ENCODE assay signal across 24 mouse cellular contexts in genomic region chr2:105244733-105245132, GRCm38 (mm10). TPM values are rescaled to one million over a fixed set of nuclear protein-coding genes. Genes with fewer than 3 reads are reported as not detected.
"Had no signal": no experiment of that assay in that cellular context is flagged by ENCODE, and none has a peak within 500 bp of the region (broad histone marks: within the 10 kb centered on the region; RNA-seq: fewer than 3 reads in every experiment).

No protein-coding gene starts in this region.

- H3K36me3 ChIP-seq: intestine, embryonic 15.5 days; kidney, embryonic 15.5 days; limb, embryonic 12.5 days; stomach, embryonic 15.5 days had no signal

- H3K9ac ChIP-seq: intestine, embryonic 15.5 days; kidney, embryonic 15.5 days; limb, embryonic 12.5 days; liver, embryonic 14.5 days; liver, postnatal 0 days; lung, embryonic 14.5 days; stomach, embryonic 15.5 days had no signal

- DNase-seq: kidney, adult 11 months; kidney, adult 8-10 months; kidney, postnatal 10 days; kidney, postnatal 36 days; liver, postnatal 0 days; lung, embryonic 14.5 days; midbrain, embryonic 14.5 days; right cerebral cortex, postnatal 25 days; spleen, adult 18-20 months; thymus, adult 18-20 months; thymus, postnatal 36 days had no signal

- H3K4me2 ChIP-seq: intestine, embryonic 15.5 days; kidney, embryonic 15.5 days; limb, embryonic 12.5 days; lung, embryonic 14.5 days; stomach, embryonic 15.5 days had no signal

- H3K4me3 ChIP-seq: intestine, embryonic 15.5 days; kidney, embryonic 15.5 days; left cerebral cortex, adult 2 months; limb, embryonic 12.5 days; stomach, embryonic 15.5 days had no signal

- H3K9me3 ChIP-seq: intestine, embryonic 15.5 days; kidney, embryonic 15.5 days; limb, embryonic 12.5 days; stomach, embryonic 15.5 days had no signal

- ATAC-seq: intestine, embryonic 15.5 days; lung, postnatal 0 days had no signal

- H3K4me1 ChIP-seq: intestine, embryonic 15.5 days; stomach, embryonic 15.5 days had no signal

- H3K27me3 ChIP-seq: intestine, embryonic 15.5 days; kidney, embryonic 15.5 days; limb, embryonic 12.5 days; stomach, embryonic 15.5 days had no signal

- H3K27ac ChIP-seq: intestine, embryonic 15.5 days; kidney, embryonic 15.5 days; left cerebral cortex, adult 2 months; limb, embryonic 12.5 days; liver, embryonic 14.5 days; macrophage; stomach, embryonic 15.5 days had no signal

RNA-seq across cellular contexts. Expression of gene Them7, which starts 20.6 kb away (rescaled TPM):
- total RNA-seq: layer of hippocampus, adult 8-10 months; layer of hippocampus, postnatal 14 days; left cerebral cortex, adult 2 months; left cerebral cortex, postnatal 10 days; left cerebral cortex, postnatal 36 days; midbrain, postnatal 0 days had no signal
- polyA plus RNA-seq: lung, postnatal 0 days; macrophage; midbrain, embryonic 14.5 days; midbrain, postnatal 0 days had no signal
